Mouse (Mus musculus): ENCODE data around the gene Stim2.

Gene Stim2

DNA sequence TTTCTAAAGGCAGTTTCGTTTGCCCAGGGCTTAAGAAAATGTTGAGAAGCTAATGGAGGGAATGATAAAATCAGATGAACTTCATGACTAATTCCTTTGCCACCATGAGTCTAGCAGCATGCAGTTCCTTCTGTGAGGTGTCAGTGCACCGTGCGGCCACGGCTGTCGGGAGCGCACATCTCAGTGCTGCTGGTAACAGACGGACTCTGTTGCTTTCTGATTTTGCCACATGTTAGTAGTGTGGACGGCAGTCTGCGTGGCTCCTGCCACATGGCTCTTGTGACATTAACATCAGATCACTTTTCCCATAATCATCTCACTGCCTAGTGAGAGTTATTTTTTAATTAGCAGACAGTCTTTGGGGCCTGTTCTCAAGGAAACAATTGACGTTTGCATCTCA, 118.2 kb downstream of the Stim2 start:
- WGBS, result 85% methylated on average over 10 of the region's 10 CpGs

DNA sequence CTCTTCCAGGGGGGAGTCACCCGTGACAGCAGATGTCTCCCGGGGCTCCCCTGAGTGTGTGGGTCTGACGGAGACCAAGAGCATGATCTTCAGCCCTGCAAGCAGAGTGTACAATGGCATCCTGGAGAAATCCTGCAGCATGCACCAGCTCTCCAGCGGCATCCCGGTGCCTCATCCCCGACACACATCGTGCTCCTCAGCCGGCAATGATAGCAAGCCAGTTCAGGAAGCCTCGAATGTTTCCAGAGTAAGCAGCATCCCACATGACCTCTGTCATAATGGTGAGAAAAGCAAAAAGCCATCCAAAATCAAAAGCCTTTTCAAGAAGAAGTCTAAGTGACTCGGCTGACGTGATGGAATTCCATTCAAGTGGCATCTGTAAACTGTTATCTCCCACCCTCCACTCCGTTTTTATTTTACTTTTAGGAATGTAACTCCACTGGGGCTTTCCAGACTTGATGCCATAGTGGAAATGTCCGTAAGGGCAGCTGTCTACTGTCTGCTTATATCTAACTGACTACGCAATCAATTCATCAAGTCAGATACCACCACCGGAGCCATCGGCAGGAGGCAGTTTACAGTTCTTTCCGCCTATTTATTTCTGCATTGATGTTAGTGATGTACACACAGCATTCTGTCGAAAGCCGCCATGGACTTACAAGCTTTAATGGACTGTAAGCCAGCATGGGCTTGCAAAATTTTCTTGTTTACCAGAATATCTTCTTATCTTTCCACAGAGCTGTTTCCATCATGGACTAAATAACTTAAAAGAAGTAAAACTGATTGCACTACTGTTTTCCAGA, 120.3 kb downstream of the Stim2 start:
- 87% methylated on average over 19 of the region's 19 CpGs for WGBS

DNA sequence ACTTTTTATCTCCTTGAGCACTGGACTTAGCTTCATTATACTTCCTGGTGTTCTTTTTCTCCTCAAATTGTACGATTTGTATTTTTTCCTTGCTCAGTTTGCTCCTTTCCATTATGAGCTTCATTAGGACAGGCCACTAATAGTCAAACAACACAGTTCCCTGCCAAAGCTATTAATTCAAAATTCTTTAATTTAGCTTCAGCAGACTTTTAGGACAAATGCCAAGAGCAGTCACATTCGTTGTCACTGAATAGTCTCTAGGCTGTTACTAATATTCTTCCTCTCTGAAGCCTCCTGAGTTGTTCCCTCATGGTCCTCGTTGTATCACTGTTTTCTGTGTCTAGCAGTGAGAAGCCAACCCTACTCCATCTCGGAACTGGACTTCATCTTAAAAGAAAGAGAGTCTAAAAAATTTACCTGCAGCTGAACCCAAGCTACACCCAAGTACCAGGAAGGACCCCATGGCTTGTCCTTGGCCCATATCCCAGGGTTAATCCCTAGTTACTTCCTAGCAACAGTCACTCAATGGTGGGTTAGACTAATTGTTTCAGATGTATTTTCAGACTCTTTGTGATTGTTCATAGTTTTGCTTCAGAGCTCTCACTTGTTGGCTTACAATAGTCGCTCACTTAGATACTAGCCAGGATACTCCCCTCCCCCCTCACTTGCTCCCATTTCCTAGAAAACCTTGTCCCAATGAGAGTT, 149.9 kb downstream of the Stim2 start:
- 66% methylated on average over 5 of the region's 5 CpGs for WGBS

DNA sequence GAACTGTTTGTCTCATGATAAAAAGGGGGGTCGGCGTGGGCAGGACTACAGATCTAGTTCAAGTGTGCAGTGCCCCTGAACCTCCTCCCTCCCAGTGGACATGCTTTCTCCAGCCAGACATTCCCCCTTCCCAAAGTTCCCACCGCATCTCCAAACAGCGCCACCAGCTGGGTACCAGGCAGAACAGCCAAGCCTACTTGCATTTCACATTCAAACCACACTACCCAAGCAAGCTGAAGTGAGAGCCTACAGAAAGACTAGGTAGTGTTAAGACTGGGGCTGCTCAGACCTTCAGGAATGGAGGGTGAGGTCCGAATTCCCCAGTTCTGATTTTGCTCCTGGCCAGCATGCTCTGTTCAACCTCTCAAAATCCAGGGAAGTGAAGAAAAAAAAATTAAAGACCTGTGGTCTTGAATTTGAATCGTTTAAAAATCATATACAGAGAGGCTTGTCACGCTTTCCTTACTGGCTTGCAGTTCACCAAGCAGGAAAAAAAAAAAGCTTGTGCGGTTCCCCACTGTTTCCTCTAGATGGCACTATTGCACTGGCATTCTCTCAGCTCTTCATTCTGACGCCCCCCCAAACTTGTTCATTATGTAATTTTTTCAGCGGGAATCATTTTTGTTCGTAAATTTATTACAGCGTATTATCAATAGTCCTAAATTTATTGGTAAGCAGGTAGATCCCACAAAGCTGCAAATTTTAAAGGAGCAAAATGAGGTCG, 156.4 kb downstream of the Stim2 start:
- 19% methylated on average over 13 of the region's 13 CpGs for WGBS

DNA sequence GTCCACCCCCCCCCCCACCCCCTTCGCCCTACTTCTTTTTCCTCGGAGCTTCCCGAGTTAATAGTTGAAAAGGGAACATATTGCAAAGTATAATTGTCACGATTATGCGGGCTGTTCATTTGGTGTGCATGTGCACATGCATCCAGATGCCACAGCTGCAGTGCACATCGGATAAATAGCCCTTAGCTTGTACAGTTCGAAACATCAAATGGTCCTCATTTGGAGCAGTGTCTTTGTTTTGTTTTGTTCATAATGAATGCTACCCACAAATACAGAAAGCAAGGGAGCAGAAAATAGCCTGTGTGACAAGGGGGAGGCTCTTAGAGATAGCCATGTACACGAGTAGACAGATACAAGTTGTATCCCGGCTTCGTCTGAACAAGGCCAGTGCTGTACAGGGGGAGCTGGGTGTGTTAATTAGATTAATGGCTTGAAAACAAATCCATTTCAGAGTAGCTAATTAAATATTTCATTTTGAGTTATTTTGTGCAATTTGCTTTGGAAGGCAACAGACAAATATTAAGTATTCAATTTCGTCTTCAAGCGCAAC, 157.0 kb downstream of the Stim2 start:
- WGBS, result 31% methylated on average over 12 of the region's 12 CpGs

DNA sequence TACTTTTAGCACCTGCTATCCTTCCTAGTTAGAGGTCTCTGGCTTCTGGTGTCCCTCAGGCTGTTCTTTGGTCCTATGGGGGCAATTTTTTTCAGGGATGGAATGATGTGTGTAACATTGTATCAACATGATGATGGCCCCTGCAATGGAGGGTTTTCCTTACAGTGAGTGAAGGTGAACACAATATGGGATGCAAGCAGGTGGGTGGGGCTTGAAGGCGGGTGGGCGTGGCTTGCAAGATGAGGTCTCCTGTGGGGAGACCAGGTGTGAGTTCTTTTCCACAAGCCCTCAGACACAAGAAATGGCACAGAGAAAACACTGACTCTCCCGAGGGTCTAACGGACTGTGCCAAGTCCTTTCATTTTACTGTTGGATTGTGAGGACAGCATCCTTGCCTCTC, 157.6 kb downstream of the Stim2 start:
- WGBS, result 83% methylated on average over 4 of the region's 4 CpGs

DNA sequence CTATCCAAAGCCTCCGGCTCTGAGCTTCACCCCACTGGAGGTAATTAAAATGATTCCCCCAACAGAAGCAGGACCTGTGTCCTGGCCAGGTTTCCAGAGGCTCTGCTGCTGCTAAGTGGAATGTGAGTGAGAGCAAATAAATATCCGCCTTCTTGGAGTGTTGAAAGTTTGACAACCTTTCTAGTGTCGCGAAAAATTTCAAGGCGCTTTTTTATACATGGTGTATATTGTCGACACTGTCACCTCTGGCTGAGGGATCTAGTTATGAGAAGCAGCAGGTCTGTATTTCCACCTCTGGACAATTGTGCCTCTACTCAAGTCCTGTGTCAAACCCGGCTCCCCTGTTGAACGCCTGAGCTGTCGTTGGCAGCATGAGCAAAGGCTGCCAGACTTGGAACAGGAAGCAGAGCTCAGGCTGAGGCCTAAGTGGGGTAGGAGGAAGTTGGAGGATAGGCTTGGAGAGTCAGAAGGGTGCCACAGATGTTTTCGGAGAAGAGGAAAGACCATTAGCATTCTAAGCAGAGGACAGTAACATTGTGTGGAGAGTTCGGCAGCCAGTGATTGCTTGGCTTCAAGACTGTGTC, 158.7 kb downstream of the Stim2 start:
- WGBS, result 76% methylated on average over 11 of the region's 11 CpGs

DNA sequence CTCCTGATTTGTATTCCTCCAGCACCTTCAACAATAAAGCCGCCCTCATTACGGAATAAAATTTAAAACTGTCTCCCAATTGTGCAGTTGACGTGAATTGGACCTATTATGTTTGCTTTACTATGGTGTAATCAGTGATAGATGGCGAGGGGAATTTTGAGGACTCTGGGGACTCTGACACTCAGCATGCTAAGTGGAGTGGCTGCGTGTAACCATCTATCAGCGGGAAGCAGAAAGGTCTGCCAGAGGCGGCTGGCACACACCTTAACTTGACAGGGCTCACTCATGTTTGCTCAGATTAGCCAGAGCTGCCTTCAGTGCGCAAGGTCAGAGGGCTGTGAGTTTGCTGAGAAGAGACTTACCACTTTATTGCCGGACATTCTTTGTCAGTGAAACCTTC, 159.9 kb downstream of the Stim2 start:
- WGBS, result 73% methylated on average over 9 of the region's 9 CpGs

DNA sequence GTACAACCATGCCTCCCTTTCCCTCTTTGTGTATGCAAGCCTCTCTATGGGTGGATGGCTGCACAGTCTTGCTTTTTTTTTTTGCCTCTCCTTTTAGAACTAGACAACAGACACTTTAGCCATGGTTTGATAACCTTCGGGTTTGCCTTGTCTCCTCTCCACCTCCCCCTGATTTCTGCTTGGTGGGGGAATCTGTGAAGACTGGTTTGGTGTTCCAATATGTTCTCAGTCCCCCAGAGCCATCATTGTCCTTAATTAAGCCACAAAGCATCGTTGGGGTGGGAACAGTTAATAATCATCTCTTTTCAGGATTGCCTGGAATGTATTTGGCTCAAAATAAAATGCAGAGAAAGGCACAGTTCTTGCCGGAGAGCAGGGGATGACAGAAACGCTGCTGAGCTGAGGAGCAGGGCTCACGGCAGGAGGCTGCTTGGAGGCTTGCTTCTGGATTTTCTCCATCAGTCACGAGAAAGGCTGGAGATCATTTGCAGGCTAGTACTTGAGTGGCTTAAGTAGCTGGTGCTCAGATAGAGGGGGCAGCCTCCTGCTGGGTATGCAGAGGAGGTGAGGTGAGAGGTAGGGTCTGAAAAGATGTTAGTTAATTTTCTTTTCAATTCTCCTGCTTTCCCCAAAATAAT, 161.0 kb downstream of the Stim2 start:
- 7% methylated on average over 6 of the region's 6 CpGs for WGBS

DNA sequence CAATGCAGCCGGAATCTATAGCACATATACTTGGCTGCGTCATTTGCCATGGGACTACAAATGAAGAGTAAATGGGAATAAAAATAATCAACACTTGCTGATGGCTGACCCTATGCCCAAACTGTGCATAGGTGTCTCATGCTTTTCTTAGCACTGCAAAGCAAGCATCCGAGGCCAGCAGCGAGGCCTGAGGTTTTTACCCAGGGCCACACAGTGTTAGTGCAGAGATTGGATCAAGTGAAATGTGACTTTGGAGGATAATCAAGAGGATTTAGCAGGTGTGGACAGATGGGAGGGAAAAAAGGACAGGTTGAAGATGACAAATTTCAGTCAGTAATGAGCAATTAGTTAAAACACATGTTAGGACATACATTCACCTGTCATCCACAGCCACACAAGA, 162.3 kb downstream of the Stim2 start:
- WGBS, result 94% methylated on average over 4 of the region's 4 CpGs

DNA sequence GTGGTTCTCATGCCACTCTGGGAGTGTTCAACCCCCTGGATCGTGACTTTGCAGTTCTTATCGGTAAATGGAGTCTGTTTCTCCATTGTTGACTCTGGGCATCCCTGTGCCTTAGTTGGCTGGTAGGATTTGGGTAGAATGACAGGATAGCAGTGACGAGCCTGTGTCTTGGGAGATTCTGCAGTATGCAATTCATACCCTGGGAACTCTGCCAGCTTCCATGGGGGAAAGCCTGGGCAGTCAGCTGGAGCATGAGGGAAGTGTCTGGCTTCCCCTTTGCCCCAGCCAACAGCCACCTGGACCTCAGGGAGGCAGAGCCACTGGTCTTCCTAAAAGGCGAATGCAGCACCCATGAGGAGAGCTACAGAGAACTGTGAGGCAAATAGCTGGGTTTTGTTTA, 165.6 kb downstream of the Stim2 start:
- 59% methylated on average over 4 of the region's 4 CpGs for WGBS

Measured in cerebral cortex, adult 2 months (tissue).